Mouse (Mus musculus) brain, embryonic 14.5 days (tissue): ENCODE data around the gene Rnf186. TPM values are rescaled to one million over a fixed set of nuclear protein-coding genes. Genes with fewer than 3 reads are reported as not detected.
"Not testable (repeated sequence)": the region's sequence is repeated elsewhere in the genome, so short reads cannot be mapped to it uniquely, and the experiment has no call there.

ENCODE experiments used
- DNase-seq: peaks from one replicate; pipeline ENCODE4 v3.0.0-alpha.2; 2011; ENCODE audit warnings: low read depth
- CTCF ChIP-seq: fragments of 200-500 bp; IDR thresholded peaks from 2 replicates; pipeline ENCODE4 v1.5.1; 2012; ENCODE audit warnings: inconsistent platforms, mild to moderate bottlenecking, moderate library complexity, borderline replicate concordance; ENCODE audit not compliant: insufficient read depth, insufficient read length; ENCODE audit errors: extremely low read depth
- POLR2A ChIP-seq: fragments of 200-500 bp; IDR thresholded peaks from 2 replicates; pipeline ENCODE4 v1.6.1; 2012; ENCODE audit warnings: mild to moderate bottlenecking, inconsistent platforms, borderline replicate concordance; ENCODE audit not compliant: poor library complexity, insufficient read depth, insufficient read length, severe bottlenecking; ENCODE audit errors: extremely low read depth
- polyA plus RNA-seq: library from polyadenylated mRNA; depleted of rRNA; stranded (reverse); fragments of >200 nt; gene quantifications from 2 replicates; pipeline ENCODE4 v1.2.3, GENCODE M21; 2012

Rnf186 gene
- polyA plus RNA-seq, 1 experiment = not detected

GRCm38 (mm10) chr4:138972827-138973718 lies 6.2 kb downstream of the Rnf186 start, which contains the start of gene Tmco4:
Tmco4 (plus strand) TSS chr4:138972888.
- peak; percentile 63 for DNase-seq

GRCm38 (mm10) chr4:138973719-138974115 lies 6.8 kb downstream of the Rnf186 start:
- DNase-seq = no peak
- no peak for TF ChIP-seq POLR2A
- no peak for TF ChIP-seq CTCF

More at GRCm38 (mm10) chr4:138972827-138973718, 6.2 kb downstream of the Rnf186 start, which contains the start of gene Tmco4:
- TF ChIP-seq CTCF = no peak
- TF ChIP-seq POLR2A = no peak; the same call in 1 of the 2 replicates

DNA sequence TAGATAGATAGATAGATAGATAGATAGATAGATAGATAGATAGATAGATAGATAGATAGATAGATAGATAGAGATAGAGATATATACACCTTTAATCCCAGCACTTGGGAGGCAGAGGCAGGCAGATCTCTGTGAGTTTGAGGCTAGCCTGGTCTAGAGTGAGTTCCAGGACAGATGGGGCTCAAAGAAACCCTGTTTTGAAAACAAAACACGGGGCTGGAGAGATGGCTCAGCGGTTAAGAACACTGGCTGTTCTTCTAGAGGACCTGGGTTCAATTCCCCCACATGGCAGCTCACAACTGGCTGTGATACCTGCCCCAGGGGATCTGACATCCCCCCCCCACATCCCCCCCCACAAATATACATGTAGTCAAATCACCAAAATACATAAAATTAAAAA lies 7.6 kb downstream of the Rnf186 start:
- not testable (repeated sequence) for DNase-seq

- TF ChIP-seq CTCF (no peak), POLR2A (no peak)
- DNase-seq = no peak
These were observed 8.3 kb downstream of the Rnf186 start for GRCm38 (mm10) chr4:138975194-138975593.

DNA sequence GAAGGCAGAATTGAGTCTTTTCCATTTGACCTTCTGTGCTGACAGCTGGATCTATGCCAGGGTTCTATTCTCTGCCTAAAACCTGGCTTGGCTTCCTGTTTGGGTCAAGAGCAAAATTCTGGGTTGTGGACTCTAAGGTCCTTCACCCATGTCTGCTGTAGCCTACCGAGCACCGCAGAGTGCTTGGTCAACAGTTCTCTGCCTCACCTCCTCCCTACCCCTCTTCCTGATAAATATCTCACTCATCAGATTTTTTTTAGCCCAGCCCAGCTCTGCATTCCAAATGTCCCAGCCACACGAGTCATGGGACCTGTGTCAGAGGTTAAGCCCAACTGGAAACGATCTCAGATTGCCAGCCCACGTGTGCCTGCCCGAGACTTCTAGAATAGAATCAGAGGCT lies 9.1 kb downstream of the Rnf186 start:
- no peak for DNase-seq
- TF ChIP-seq POLR2A (no peak), CTCF (no peak)

- TF ChIP-seq POLR2A (no peak), CTCF (no peak)
- no peak for DNase-seq
These were observed 13.1 kb downstream of the Rnf186 start for GRCm38 (mm10) chr4:138980021-138980420.

GRCm38 (mm10) chr4:138980771-138981420 lies 14.0 kb downstream of the Rnf186 start:
- DNase-seq = no peak
- TF ChIP-seq CTCF = no peak
- TF ChIP-seq POLR2A = no peak

DNA sequence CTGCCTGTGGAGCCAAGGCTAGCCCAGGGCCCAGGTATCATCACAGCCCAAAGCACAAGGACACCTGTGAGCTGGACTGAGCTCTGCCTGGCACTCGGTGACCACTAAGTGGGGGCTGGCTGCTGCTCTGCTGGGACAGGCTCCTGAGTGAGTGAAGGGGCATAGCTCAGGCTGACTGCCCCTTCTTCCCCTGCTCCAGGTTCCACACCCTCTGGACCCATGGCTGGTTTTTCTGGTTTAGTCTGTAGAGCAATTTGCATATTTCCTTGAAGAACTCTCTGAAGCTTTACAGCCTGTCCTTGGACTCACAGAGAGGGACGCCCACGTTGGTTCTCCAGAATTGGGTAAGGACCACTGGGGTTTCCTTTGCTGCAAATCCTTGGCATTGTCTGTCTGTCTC lies 16.5 kb downstream of the Rnf186 start:
- TF ChIP-seq POLR2A = no peak
- TF ChIP-seq CTCF = no peak
- DNase-seq = no peak

GRCm38 (mm10) chr4:138984744-138985143 lies 17.8 kb downstream of the Rnf186 start:
- TF ChIP-seq CTCF (peak; percentile 41; the same call in 1 of the 2 replicates), POLR2A (no peak)
- no peak for DNase-seq

DNA sequence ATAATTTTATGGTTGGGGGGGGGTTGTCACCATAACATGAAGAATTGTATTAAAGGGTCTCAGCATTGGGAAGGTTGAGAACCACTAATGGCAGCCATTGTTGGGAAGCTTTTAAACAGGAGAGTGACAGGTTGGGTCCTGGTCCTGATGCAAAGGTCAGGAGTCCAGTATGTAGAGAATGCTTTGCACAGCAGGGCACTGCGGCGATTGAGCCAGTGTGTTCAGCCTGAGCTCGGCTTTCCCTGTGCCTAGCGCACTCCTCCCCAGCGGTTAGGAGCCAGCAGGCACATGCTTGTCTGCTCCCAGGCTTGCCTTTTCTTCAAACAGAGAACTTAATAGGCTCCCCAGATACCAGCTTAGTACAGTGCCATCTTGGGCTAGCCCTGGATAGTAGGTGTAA lies 19.4 kb downstream of the Rnf186 start:
- DNase-seq = no peak
- TF ChIP-seq CTCF (no peak), POLR2A (no peak)

DNA sequence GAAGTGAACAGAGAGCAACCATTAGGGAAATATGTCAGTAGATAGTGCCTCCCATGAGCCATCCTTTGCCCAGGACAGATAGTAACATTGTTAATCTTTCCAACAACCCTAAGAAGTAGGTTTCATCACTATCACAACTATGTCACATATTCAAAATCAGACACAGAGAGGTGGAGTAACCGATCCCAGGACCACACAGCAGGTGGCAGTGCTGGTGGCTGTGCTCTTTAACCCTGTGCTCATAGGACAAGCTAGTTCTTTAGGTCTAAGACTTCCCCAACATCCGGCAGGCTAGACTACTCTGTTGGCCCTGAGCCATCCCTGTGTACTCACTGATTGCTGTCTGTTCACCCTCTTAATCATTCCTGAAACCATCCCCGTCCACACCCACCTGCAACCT lies 27.5 kb downstream of the Rnf186 start:
- no peak for DNase-seq
- no peak for TF ChIP-seq POLR2A
- TF ChIP-seq CTCF = no peak

DNA sequence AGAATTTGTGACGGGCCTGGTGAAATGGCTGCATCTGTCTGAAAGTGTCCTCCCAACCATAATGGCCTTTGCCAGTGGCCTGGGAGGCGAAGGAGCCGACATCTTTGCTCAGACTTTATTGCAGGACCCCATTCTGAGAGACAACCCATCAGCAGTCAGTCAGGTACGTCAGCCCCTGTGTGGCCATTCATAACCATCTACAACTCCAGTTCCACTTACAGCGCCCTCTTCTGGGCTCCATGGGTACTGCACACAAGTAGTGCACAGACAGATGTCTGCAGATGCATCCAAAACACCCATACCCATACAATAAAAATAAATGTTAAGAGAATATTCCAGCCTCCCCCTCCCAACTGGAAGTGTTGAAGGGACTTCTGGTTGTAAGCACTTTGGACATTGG lies 29.5 kb downstream of the Rnf186 start:
- DNase-seq = no peak
- TF ChIP-seq POLR2A = no peak
- peak; percentile 63; the same call in 1 of the 2 replicates for TF ChIP-seq CTCF

- TF ChIP-seq POLR2A (no peak), CTCF (peak; percentile 28; the same call in 1 of the 2 replicates)
- DNase-seq = no peak
These were observed 30.2 kb downstream of the Rnf186 start for GRCm38 (mm10) chr4:138997121-138997520.
